Mouse (Mus musculus): ENCODE data around the gene Scnn1b. TPM values are rescaled to one million over a fixed set of nuclear protein-coding genes. Genes with fewer than 3 reads are reported as not detected.
A peak's percentile ranks its signal among the peaks of the same experiment; 100 is the strongest.

Gene Scnn1b
- polyA plus RNA-seq, 1 experiment = not detected

GRCm38 (mm10) chr7:121941016-121941415, 76.2 kb downstream of the Scnn1b start:
- no peak for TF ChIP-seq FOSL1 (IDR thresholded peaks at IDR 0.05; ENCODE audit: insufficient read depth, low read length, poor library complexity, severe bottlenecking)
- no peak for TF ChIP-seq CTCF (IDR thresholded peaks at IDR 0.05; ENCODE audit: control insufficient read depth, insufficient read depth, insufficient read length)
- no peak for TF ChIP-seq MAX (IDR thresholded peaks at IDR 0.05)
- no peak for TF ChIP-seq MYOD1 (IDR thresholded peaks at IDR 0.05; ENCODE audit: control insufficient read depth, insufficient read length, low read depth)
- no peak for TF ChIP-seq MYOG (IDR thresholded peaks at IDR 0.05; ENCODE audit: control insufficient read depth, extremely low read depth, insufficient read length)
- H3K79me3 ChIP-seq (ENCODE audit: low read depth) = no peaks in the 10 kb centered on the region
- H3K27me3 ChIP-seq (ENCODE audit: control insufficient read depth, insufficient read depth, insufficient read length) = no peaks in the 10 kb centered on the region
- H3K79me2 ChIP-seq (ENCODE audit: control insufficient read depth, insufficient read depth) = no peaks in the 10 kb centered on the region
- no peak overlapping the region for H3ac ChIP-seq (ENCODE audit: control insufficient read depth, insufficient read length, low read depth)
- no peak overlapping the region for H3K4me3 ChIP-seq (ENCODE audit: insufficient read depth, poor library complexity, severe bottlenecking)
- H3K36me3 ChIP-seq (ENCODE audit: control insufficient read depth, insufficient read depth) = peaks cover 6% of the 10 kb centered on the region

GRCm38 (mm10) chr7:121941640-121942039, 76.8 kb downstream of the Scnn1b start:
- TF ChIP-seq MAX (IDR thresholded peaks at IDR 0.05) (no peak), CTCF (IDR thresholded peaks at IDR 0.05; ENCODE audit: control insufficient read depth, insufficient read depth, insufficient read length) (no peak), CEBPB (IDR thresholded peaks at IDR 0.05; ENCODE audit: low read depth) (no peak), FOSL1 (IDR thresholded peaks at IDR 0.05; ENCODE audit: insufficient read depth, low read length, poor library complexity, severe bottlenecking) (no peak), MYOG (IDR thresholded peaks at IDR 0.05; ENCODE audit: control insufficient read depth, extremely low read depth, insufficient read length) (no peak), MYOD1 (IDR thresholded peaks at IDR 0.05; ENCODE audit: control insufficient read depth, insufficient read length, low read depth) (no peak), USF1 (IDR thresholded peaks at IDR 0.05; ENCODE audit: low read depth) (no peak)
- Histone ChIP-seq H3K27me3 (ENCODE audit: control insufficient read depth, insufficient read depth, insufficient read length) (no peaks in the 10 kb centered on the region), H3K36me3 (ENCODE audit: control insufficient read depth, insufficient read depth) (peaks cover 6% of the 10 kb centered on the region), H3ac (ENCODE audit: control insufficient read depth, insufficient read length, low read depth) (no peak overlapping the region), H3K79me2 (ENCODE audit: control insufficient read depth, insufficient read depth) (no peaks in the 10 kb centered on the region), H3K79me3 (ENCODE audit: low read depth) (no peaks in the 10 kb centered on the region), H3K4me3 (ENCODE audit: insufficient read depth, poor library complexity, severe bottlenecking) (no peak overlapping the region)

- Histone ChIP-seq H3K27me3 (ENCODE audit: control insufficient read depth, insufficient read depth, insufficient read length) (no peaks in the 10 kb centered on the region), H3K79me2 (ENCODE audit: control insufficient read depth, insufficient read depth) (no peaks in the 10 kb centered on the region), H3ac (ENCODE audit: control insufficient read depth, insufficient read length, low read depth) (no peak overlapping the region), H3K79me3 (ENCODE audit: low read depth) (no peaks in the 10 kb centered on the region), H3K36me3 (ENCODE audit: control insufficient read depth, insufficient read depth) (peaks cover 6% of the 10 kb centered on the region), H3K4me3 (ENCODE audit: insufficient read depth, poor library complexity, severe bottlenecking) (no peak overlapping the region)
- TF ChIP-seq MYOG (IDR thresholded peaks at IDR 0.05; ENCODE audit: control insufficient read depth, extremely low read depth, insufficient read length) (no peak), CEBPB (IDR thresholded peaks at IDR 0.05; ENCODE audit: low read depth) (no peak), MAX (IDR thresholded peaks at IDR 0.05) (no peak)
These were observed 77.5 kb downstream of the Scnn1b start for GRCm38 (mm10) chr7:121942371-121942770.

- TF ChIP-seq FOSL1 (IDR thresholded peaks at IDR 0.05; ENCODE audit: insufficient read depth, low read length, poor library complexity, severe bottlenecking) (no peak), CTCF (IDR thresholded peaks at IDR 0.05; ENCODE audit: control insufficient read depth, insufficient read depth, insufficient read length) (no peak), CEBPB (IDR thresholded peaks at IDR 0.05; ENCODE audit: low read depth) (no peak), USF1 (IDR thresholded peaks at IDR 0.05; ENCODE audit: low read depth) (no peak), MYOD1 (IDR thresholded peaks at IDR 0.05; ENCODE audit: control insufficient read depth, insufficient read length, low read depth) (no peak), MYOG (IDR thresholded peaks at IDR 0.05; ENCODE audit: control insufficient read depth, extremely low read depth, insufficient read length) (no peak), MAX (IDR thresholded peaks at IDR 0.05) (no peak)
- no peaks in the 10 kb centered on the region for H3K79me2 ChIP-seq (ENCODE audit: control insufficient read depth, insufficient read depth)
- no peak overlapping the region for H3K4me3 ChIP-seq (ENCODE audit: insufficient read depth, poor library complexity, severe bottlenecking)
- no peak overlapping the region for H3ac ChIP-seq (ENCODE audit: control insufficient read depth, insufficient read length, low read depth)
- H3K27me3 ChIP-seq (ENCODE audit: control insufficient read depth, insufficient read depth, insufficient read length) = no peaks in the 10 kb centered on the region
- no peaks in the 10 kb centered on the region for H3K79me3 ChIP-seq (ENCODE audit: low read depth)
- peaks cover 6% of the 10 kb centered on the region for H3K36me3 ChIP-seq (ENCODE audit: control insufficient read depth, insufficient read depth)
These were observed 81.4 kb downstream of the Scnn1b start for GRCm38 (mm10) chr7:121946196-121946595.

- H3K4me3 ChIP-seq (ENCODE audit: insufficient read depth, poor library complexity, severe bottlenecking) = no peak overlapping the region
- no peaks in the 10 kb centered on the region for H3K79me3 ChIP-seq (ENCODE audit: low read depth)
- no peak for TF ChIP-seq FOSL1 (IDR thresholded peaks at IDR 0.05; ENCODE audit: insufficient read depth, low read length, poor library complexity, severe bottlenecking)
- H3ac ChIP-seq (ENCODE audit: control insufficient read depth, insufficient read length, low read depth) = no peak overlapping the region
- peaks cover 3% of the 10 kb centered on the region for H3K36me3 ChIP-seq (ENCODE audit: control insufficient read depth, insufficient read depth)
- no peaks in the 10 kb centered on the region for H3K79me2 ChIP-seq (ENCODE audit: control insufficient read depth, insufficient read depth)
- H3K27me3 ChIP-seq (ENCODE audit: control insufficient read depth, insufficient read depth, insufficient read length) = no peaks in the 10 kb centered on the region
These were observed 82.7 kb downstream of the Scnn1b start for GRCm38 (mm10) chr7:121947513-121947912.

GRCm38 (mm10) chr7:121954891-121955669, 90.2 kb downstream of the Scnn1b start:
- no peaks in the 10 kb centered on the region for H3K79me2 ChIP-seq (ENCODE audit: control insufficient read depth, insufficient read depth)
- TF ChIP-seq MAX (IDR thresholded peaks at IDR 0.05) (no peak), CTCF (IDR thresholded peaks at IDR 0.05; ENCODE audit: control insufficient read depth, insufficient read depth, insufficient read length) (no peak), MYOD1 (IDR thresholded peaks at IDR 0.05; ENCODE audit: control insufficient read depth, insufficient read length, low read depth) (peak; percentile 85), FOSL1 (IDR thresholded peaks at IDR 0.05; ENCODE audit: insufficient read depth, low read length, poor library complexity, severe bottlenecking) (no peak), CEBPB (IDR thresholded peaks at IDR 0.05; ENCODE audit: low read depth) (no peak), USF1 (IDR thresholded peaks at IDR 0.05; ENCODE audit: low read depth) (no peak), MYOG (IDR thresholded peaks at IDR 0.05; ENCODE audit: control insufficient read depth, extremely low read depth, insufficient read length) (no peak)
- H3K27me3 ChIP-seq (ENCODE audit: control insufficient read depth, insufficient read depth, insufficient read length) = no peaks in the 10 kb centered on the region

More at GRCm38 (mm10) chr7:121954891-121955669, 90.2 kb downstream of the Scnn1b start:
- Histone ChIP-seq H3K4me3 (ENCODE audit: insufficient read depth, poor library complexity, severe bottlenecking) (no peak overlapping the region), H3ac (ENCODE audit: control insufficient read depth, insufficient read length, low read depth) (no peak overlapping the region), H3K36me3 (ENCODE audit: control insufficient read depth, insufficient read depth) (no peaks in the 10 kb centered on the region), H3K79me3 (ENCODE audit: low read depth) (no peaks in the 10 kb centered on the region)

Measured in C2C12 (cell line).